Mouse (Mus musculus) intestine, embryonic 16.5 days (tissue): ENCODE data around the gene Tspan9. TPM values are rescaled to one million over a fixed set of nuclear protein-coding genes. Genes with fewer than 3 reads are reported as not detected.
A peak's percentile ranks its signal among the peaks of the same experiment; 100 is the strongest.

Experiments used
- ATAC-seq: fragments of 200-750 bp; cut with Nextera tagmentation; 2 replicates; pipeline ENCODE4 v1.8.0; 2017; ENCODE audit warnings: moderate TSS enrichment, moderate library complexity
- H3K27ac ChIP-seq: fragments of 300-500 bp; sonication (generic); 2 replicates; pipeline ENCODE4 v1.5.1; 2014; ENCODE audit warnings: mild to moderate bottlenecking, low read length
- H3K27me3 ChIP-seq: fragments of 300-500 bp; sonication (generic); replicated peaks from 2 replicates; pipeline ENCODE4 v1.6.1; 2014; ENCODE audit warnings: low read length, control low read depth, mixed read lengths; ENCODE audit not compliant: control insufficient read depth, insufficient read depth
- H3K36me3 ChIP-seq: fragments of 300-500 bp; sonication (generic); 2 replicates; pipeline ENCODE4 v1.6.1; 2014; ENCODE audit warnings: low read length, control low read depth; ENCODE audit not compliant: control insufficient read depth, insufficient read depth
- H3K4me1 ChIP-seq: fragments of 300-500 bp; sonication (generic); 2 replicates; pipeline ENCODE4 v1.6.1; 2014; ENCODE audit warnings: low read length, control low read depth, mixed read lengths; ENCODE audit not compliant: control insufficient read depth, insufficient read depth
- H3K4me2 ChIP-seq: fragments of 300-500 bp; sonication (generic); 2 replicates; pipeline ENCODE4 v1.6.1; 2014; ENCODE audit warnings: low read depth, low read length, control low read depth
- H3K4me3 ChIP-seq: fragments of 300-500 bp; sonication (generic); 2 replicates; pipeline ENCODE4 v1.5.1; 2014; ENCODE audit warnings: mild to moderate bottlenecking, low read length
- H3K9ac ChIP-seq: fragments of 300-500 bp; sonication (generic); 2 replicates; pipeline ENCODE4 v1.6.1; 2014; ENCODE audit warnings: low read depth, low read length
- H3K9me3 ChIP-seq: fragments of 300-500 bp; sonication (generic); 2 replicates; pipeline ENCODE4 v1.6.1; 2016; ENCODE audit warnings: low read length, control low read depth; ENCODE audit not compliant: control insufficient read depth
- WGBS: fragments of 180-500 bp; shearing (Covaris S2); extraction: QIAGEN DNeasy Blood & Tissue Kit; methylation state at CpG from one replicate; pipeline ENCODE4 v1.1.7; 2014; 5-methylcytosine and 5-hydroxymethylcytosine counted together
- polyA plus RNA-seq: library from polyadenylated mRNA; unstranded; fragments of >200 nt; fragmentation: Nextera tagmentation; extraction: Ambion mirVana; gene quantifications from 2 replicates; pipeline ENCODE4 v1.2.1, GENCODE M21; 2015

The Tspan9 gene
- polyA plus RNA-seq, 1 experiment from 2014 or later, result 94.1 TPM

GRCm38 (mm10) chr6:128076104-128077020 lies 67.0 kb downstream of the Tspan9 start:
- Histone ChIP-seq H3K9ac (no peak overlapping the region), H3K27ac (0 out of 2 replicates have a peak overlapping the region, but pooled peaks have one; percentile 3), H3K27me3 (no peaks in the 10 kb centered on the region), H3K36me3 (no peaks in the 10 kb centered on the region), H3K9me3 (no peaks in the 10 kb centered on the region), H3K4me1 (peaks cover 44% of the 10 kb centered on the region), H3K4me2 (no peak overlapping the region), H3K4me3 (no peak overlapping the region)
- peak; percentile 52 for ATAC-seq
- WGBS, result 59% methylated on average over 21 of the region's 21 CpGs

GRCm38 (mm10) chr6:128075453-128076003 lies 67.9 kb downstream of the Tspan9 start:
- Histone ChIP-seq H3K27me3 (no peaks in the 10 kb centered on the region), H3K9me3 (no peaks in the 10 kb centered on the region), H3K4me1 (peaks cover 44% of the 10 kb centered on the region), H3K4me2 (no peak overlapping the region), H3K36me3 (no peaks in the 10 kb centered on the region), H3K9ac (no peak overlapping the region), H3K27ac (no peak overlapping the region), H3K4me3 (no peak overlapping the region)
- ATAC-seq, result no peak
- WGBS, result 73% methylated on average over 5 of the region's 5 CpGs

DNA sequence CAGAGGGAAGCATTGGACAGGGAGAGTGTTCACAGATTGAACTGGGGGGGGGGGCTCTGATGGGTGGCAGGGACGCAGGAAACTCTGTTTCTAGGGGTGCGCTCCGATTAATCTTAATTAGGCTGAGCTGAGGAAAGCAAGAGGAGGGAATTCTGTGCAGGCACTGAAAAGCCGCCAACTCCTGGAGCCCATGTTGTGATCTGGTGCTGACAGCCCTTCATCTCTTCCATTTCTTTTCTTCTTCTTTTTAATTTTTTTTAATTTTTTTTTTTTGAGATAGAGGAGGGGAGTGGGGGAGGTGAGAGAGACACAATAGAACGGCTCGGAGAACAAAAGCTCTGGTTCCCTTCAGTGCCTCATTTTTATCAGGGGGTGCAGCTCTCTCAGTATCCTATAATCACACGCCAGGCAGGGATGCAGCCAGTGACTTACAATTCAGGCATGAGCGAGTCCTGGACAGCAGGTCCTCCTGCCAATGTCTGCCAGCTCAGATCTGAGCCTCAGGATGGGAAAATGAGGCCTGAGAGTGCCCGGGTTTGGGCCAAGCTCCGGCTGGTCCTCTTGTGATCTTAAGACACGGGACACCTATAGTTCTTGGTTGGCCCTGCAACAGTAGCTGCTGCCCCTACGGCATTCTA lies 72.4 kb downstream of the Tspan9 start:
- H3K4me1 ChIP-seq, result peaks cover 13% of the 10 kb centered on the region
- WGBS, result 86% methylated on average over 12 of the region's 12 CpGs
- no peak overlapping the region for H3K9ac ChIP-seq
- no peak overlapping the region for H3K4me3 ChIP-seq
- H3K9me3 ChIP-seq, result 0 out of 2 replicates have a peak, but pooled peaks cover 2% of the 10 kb centered on the region
- no peak overlapping the region for H3K27ac ChIP-seq
- no peak for ATAC-seq
- no peak overlapping the region for H3K4me2 ChIP-seq
- H3K36me3 ChIP-seq, result no peaks in the 10 kb centered on the region
- H3K27me3 ChIP-seq, result no peaks in the 10 kb centered on the region

DNA sequence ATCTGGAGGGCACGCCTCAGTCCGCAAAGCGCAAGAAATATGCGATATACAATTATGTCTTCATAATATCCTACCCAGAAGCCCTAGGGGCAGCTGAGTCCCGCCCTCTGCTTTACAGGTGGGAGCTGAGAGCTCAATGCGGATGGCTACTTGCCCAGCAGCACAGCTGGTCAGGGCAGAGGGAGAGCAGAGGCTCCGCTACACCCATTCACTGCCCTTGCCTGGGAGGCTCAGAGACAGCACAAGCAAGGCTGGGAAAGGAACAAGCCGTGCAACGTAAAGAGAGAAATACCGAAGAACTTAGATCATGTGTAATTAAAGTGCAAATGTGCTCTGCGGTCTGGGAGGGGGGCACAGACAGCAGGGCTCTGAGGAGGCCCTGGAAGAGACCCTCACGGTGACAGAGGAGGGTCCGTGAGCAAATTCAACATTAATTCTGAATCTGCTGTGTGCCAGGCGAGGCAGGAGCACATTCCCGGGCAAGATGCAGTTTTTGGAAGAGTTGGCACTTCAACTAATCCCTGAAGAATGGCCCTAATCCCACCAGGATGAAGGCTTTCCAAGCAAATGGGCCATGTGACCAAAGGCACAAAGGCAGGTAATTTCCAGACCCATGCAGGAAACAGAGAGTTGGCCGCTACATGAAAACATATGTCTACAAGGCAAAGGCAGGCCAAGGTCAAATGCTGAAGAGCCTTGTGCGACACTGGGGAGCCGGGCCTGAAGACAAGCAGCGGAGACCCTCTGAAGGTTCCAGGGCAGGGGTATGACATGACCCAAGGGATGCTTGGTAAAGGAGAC lies 73.1 kb downstream of the Tspan9 start:
- H3K27ac ChIP-seq, result no peak overlapping the region
- WGBS, result 77% methylated on average over 19 of the region's 19 CpGs
- no peaks in the 10 kb centered on the region for H3K36me3 ChIP-seq
- H3K4me3 ChIP-seq, result no peak overlapping the region
- no peaks in the 10 kb centered on the region for H3K27me3 ChIP-seq
- no peak; the same call in 1 of the 2 replicates for ATAC-seq
- peaks cover 12% of the 10 kb centered on the region for H3K4me1 ChIP-seq
- H3K9me3 ChIP-seq, result 0 out of 2 replicates have a peak, but pooled peaks cover 2% of the 10 kb centered on the region
- no peak overlapping the region for H3K9ac ChIP-seq
- no peak overlapping the region for H3K4me2 ChIP-seq

DNA sequence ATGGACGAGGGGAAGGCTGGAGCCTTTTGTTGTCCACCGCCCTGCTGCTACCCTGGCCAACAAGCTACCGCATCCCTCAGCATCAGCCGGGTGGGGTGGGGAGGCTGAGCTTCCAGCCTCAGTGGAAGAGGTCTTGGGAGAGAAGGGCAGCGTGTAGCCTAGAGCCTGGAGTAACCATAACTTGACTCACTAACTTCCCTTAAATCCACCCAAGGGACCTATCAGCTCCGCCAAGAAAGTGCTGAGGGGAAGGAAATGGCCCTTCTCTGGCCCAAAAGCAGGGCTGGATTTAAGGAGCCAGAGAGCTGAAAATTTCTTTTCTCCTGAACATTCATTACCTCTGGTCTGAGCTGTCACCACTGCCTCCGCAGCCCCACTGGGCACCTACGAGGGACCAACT lies 75.2 kb downstream of the Tspan9 start:
- Histone ChIP-seq H3K27ac (no peak overlapping the region), H3K4me2 (no peak overlapping the region), H3K4me3 (no peak overlapping the region), H3K9me3 (0 out of 2 replicates have a peak, but pooled peaks cover 2% of the 10 kb centered on the region), H3K36me3 (no peaks in the 10 kb centered on the region), H3K9ac (no peak overlapping the region), H3K4me1 (peaks cover 8% of the 10 kb centered on the region), H3K27me3 (no peaks in the 10 kb centered on the region)
- no peak for ATAC-seq
- WGBS, result 89% methylated on average over 8 of the region's 8 CpGs

DNA sequence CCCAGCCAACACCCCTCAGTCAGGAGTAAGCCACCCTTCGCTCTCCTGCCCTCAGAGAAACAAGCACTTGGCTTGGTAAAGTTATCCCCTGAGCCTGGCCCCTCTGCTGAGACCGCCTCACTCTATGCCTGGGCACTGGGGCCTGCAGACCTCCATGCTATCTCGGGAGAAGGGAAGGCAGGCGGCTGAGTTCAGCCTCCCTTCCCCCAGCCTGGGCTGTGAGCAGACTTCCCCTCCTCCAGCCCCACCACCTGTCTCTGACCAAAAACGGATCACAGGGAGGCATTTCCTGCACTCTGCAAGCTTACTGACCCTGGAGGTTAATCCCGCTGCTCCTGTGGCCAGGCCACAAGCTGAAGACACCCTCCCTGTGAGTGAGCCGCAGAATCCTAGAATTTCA lies 77.4 kb downstream of the Tspan9 start:
- 34% methylated on average over 7 of the region's 7 CpGs for WGBS
- Histone ChIP-seq H3K4me2 (no peak overlapping the region), H3K27me3 (no peaks in the 10 kb centered on the region), H3K9me3 (0 out of 2 replicates have a peak, but pooled peaks cover 2% of the 10 kb centered on the region), H3K4me3 (no peak overlapping the region), H3K4me1 (peaks cover 8% of the 10 kb centered on the region), H3K36me3 (no peaks in the 10 kb centered on the region), H3K9ac (0 out of 2 replicates have a peak overlapping the region, but pooled peaks have one; percentile 20), H3K27ac (peak overlapping the region; percentile 49; the same call in 1 of the 2 replicates)
- peak; percentile 57; the same call in 1 of the 2 replicates for ATAC-seq

DNA sequence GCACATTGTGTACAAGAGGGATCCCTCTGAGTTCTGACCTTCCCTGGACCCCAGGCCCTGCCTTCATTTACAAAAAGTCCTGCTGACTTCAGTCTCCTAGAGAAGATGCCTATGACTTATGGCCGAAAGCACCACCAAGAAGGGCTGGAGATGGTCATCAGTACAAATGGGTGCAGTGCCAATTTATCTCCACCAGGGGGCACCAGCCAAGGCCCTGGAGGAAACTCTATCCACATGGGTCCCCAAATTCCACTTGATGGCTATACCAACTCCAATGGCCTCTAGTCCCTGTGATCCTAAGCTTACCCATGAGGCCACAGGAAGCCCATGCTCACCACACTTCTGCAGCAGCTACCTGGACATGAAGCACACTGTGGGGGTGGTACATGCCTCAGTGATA lies 79.9 kb downstream of the Tspan9 start:
- Histone ChIP-seq H3K4me1 (peaks cover 8% of the 10 kb centered on the region), H3K27me3 (no peaks in the 10 kb centered on the region), H3K4me2 (no peak overlapping the region), H3K27ac (no peak overlapping the region), H3K36me3 (no peaks in the 10 kb centered on the region), H3K4me3 (no peak overlapping the region), H3K9me3 (no peaks in the 10 kb centered on the region), H3K9ac (no peak overlapping the region)
- ATAC-seq, result no peak
- 97% methylated on average over 1 of the region's 1 CpGs for WGBS

DNA sequence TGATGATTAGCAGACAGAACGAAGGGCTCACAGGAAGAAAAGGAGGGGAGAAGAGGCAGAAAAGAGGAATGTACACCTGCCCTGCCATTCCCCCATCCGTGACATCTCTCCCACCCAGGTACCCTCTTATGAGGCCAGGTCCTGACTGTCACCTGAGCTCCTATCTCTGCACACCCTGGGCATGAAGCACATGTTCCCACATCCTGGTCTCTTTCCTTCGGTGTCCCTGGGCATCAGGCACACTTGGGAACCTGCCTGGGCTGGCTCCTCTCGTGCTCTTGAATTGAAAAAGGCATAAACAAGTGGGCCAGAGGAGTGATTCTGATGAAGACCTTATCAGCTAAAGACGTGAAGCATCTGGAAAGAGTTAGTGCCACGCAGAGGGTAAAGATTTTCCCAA lies 80.6 kb downstream of the Tspan9 start:
- H3K4me2 ChIP-seq, result no peak overlapping the region
- no peak overlapping the region for H3K27ac ChIP-seq
- H3K9me3 ChIP-seq, result no peaks in the 10 kb centered on the region
- no peak for ATAC-seq
- no peaks in the 10 kb centered on the region for H3K36me3 ChIP-seq
- H3K4me3 ChIP-seq, result no peak overlapping the region
- peaks cover 8% of the 10 kb centered on the region for H3K4me1 ChIP-seq
- H3K27me3 ChIP-seq, result no peaks in the 10 kb centered on the region
- H3K9ac ChIP-seq, result no peak overlapping the region
- 89% methylated on average over 6 of the region's 6 CpGs for WGBS
